Mouse (Mus musculus) urinary bladder, postnatal 14 days (tissue): ENCODE data around the gene Ndel1.

ENCODE experiments used
- DNase-seq: peaks from one replicate; pipeline ENCODE4 v3.0.0; 2021; ENCODE audit warnings: low spot score

Gene Ndel1

DNA sequence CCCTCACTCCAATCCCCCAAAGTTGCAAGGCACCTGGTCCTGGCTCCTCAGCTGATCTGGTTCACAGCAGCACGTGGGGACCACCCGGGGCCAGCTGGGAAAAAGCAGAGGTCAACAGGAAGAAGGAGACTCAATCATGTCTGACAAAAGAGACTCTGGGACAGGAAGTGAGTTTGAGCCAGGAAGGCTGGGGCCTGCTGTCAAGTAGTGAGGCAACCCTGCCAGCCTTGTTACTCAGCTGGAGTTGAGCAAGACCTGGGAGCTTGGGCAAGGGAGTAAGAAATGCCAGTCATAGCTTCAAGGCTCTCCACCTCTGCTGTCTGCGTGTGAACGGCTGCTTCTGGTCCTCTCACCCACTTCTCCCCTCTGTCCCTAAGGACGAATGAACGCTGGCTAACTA is at the start of gene Ndel1:
Ndel1 (minus strand) TSS at position 111 of the 400 bp plus-strand sequence.
- DNase-seq: peak; percentile 67

DNA sequence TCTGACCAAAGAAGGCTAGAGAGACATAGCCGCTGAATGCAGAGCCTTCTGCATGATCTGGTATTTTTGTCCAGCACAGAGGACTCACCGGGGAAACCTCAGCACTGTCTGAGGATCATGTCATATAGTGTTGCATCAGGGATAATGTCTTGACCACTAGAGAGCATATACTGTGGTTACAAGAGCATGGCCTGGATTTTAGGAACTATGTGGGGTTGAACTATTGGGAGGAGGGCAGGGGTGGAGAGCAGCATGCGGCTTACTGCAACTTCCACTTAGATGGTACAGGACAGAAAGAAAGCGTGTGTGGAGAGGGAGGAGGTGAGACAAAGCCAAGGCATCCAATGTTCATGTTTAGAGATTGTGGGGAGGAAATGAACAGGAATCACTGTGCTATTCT is 42.9 kb upstream of the Ndel1 start:
- no peak for DNase-seq

DNA sequence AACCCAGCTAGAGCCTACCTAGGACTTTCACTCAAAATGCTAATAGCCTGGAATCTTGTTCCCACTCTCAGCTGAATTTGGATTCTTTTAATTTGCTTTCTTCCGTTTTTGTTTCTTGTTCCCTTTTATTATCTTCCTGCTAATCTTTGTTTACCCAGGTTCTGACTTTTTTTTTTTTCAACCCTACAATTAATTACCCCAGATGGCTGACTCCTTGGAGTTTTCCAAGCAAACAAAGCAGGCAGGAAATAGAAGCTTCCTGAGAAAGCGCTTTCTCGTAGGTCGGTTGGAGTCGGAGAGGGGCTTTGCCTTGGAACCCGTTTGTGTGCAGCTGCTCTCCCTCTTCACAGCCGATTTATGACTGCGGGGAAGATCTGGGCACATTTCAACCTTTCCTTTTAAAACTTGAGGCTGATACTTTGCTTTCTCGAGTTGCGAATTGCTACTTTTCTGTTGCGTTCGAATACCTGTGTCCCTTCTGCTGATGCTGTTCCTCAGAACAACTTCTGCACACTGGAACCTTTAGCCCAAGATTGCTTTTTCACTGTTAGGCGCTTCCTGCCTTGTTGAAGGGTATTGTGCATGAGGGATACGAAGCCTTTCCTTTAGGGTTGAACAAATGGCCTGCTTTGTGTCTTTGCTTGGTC is 40.0 kb upstream of the Ndel1 start:
- DNase-seq: no peak

DNA sequence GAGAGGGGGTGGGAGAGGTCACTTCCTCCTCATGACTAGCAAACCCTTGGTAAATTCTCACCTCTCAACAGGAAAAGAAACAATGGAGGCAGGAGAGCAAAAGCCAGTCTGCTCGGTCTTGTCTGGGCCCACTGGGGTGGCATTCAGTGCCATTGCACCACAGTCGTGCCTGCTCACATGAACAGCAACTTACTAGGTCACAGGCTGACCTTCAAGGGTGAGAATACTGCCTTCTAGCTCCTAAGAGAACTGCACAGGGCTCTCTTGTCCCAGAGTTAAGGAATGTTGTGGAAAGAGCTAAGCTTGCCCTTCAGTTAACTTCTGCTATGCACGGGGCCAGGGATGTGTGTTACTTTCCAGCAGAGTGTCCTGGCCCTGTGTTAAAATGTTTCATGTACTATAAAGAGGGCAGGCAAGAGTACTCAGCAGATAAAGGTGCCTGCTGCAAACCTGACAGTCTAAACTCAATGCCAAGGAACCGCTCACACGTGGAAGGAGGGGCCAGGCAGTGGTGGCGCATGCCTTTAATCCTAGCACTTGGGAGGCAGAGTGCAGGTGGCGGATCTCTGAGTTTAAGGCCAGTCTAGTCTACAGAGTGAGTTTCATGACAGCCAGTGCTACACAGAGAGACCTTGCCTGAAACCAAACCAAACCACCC is 37.3 kb upstream of the Ndel1 start:
- no peak for DNase-seq

DNA sequence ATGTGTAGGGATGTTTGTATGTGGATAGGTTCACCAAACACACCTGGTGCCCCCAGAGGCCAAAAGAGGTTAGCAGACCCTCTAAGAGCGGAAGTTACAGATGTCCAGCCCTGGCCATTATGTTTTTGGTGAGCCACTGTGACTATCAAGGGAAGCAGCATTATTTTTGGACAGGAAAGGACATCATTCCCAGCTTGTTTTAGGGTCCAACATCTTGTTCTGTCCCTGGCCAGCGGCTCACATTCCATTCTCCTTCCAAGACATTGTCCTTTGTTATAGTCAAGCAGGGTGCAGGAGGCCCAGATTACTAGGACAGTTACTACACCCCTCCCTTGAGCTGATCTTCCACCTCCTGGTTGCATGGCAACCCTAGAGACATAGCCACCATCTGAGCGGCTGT is 35.6 kb upstream of the Ndel1 start:
- no peak for DNase-seq

DNA sequence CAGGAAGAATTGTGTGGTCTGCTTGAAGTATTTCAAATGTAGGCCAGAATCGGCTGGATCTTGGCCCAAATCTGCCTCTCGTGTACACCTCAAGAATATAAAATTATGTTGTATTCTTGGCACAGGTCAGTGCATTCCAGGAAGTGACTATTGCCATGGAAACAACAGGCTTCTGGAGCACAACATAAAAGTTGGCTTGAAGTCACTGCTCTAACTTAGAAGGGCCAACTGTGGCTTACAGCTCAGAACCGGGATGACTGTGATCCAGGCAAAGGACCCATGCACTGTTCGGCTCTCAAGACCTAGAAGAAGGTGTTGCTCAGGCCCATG is 34.8 kb upstream of the Ndel1 start:
- no peak for DNase-seq

DNA sequence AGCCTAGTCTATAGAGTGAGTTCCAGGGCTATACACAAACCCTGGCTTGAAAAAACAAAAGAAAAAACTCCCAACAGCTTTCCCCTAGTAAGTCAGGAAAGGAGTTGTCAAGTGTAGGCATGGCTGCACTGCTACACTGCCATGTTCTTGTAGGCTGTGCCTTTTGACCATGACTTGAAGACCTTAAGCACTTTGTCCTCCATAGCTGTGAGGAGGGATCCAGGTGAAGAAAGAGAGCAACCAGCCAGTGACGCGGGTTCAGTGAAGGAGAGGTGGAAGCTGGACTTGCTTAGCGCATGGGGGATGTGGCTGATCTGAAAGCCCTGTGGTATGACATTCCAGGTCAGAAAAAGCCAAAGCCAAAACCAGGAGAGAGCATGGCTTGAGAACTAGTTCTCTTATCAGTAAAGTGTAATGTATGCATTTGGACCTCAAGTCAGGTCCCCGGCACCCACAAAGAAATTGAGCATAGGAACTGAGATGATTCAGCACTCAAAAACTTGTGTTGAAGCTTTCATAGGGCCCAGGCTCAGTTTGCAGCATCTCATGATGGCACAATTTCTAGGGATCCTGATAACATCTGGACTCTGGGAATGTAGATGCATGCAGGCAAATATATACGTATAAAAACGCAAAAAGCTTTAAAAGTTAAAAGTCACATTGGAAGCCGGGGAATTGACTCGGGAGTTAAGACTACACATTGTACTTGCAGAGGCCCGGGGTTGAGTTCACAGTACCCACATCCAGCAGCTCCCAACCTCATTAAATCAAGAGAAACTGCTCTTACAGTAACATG is 34.2 kb upstream of the Ndel1 start:
- DNase-seq: no peak

DNA sequence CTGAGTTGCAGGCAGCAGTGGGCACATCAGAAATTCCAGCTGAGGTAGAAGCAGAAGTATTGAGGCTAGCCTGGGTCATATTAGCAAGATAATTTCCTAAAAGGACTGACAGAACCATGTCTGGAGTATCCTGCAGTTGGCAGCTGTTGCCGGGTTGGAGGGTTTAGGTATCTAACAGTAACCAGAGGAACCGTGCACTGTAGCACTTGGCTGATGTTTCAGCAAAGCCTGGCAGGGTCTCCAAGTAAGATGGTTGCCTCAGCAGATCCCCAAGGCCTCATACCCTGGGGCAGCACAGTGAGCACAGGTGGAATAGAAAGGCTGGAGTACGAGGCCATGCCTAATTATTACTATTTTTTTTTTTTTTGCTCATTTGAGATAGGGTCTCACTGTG is 33.5 kb upstream of the Ndel1 start:
- DNase-seq: no peak

DNA sequence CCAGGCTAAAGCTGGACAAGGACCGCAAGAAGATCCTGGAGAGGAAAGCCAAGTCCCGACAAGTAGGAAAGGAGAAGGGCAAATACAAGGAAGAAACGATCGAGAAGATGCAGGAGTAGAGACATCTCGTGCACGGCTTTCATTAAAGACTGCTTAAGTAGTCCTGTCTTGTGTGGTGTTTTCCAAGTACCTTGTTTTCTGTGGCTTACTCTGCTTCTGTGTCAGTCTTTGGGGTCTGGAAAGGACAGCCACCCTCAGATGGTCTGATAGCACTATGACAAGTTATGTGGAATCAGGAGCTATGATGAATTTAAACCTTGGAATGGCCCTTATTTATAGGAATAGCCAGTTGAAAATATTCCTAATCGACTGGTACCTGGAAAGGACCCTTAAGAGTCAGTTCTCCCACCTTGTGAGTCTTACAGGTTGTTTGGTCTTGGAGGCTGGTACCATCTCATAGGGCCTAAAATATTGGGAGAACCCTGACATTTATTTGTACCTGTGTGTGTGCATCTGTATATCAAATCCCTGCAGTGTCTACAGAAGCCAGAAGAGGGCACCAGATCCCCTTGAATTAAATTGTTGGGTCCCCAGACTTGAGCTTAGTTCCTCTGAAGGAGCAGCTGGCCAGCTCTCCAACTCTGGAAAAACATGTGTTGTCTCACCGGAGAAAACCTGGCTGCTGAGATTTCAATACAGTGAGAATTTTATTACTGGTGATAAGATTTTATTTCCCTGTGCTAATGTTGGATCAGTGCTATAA is 32.9 kb upstream of the Ndel1 start:
- DNase-seq: peak; percentile 77

DNA sequence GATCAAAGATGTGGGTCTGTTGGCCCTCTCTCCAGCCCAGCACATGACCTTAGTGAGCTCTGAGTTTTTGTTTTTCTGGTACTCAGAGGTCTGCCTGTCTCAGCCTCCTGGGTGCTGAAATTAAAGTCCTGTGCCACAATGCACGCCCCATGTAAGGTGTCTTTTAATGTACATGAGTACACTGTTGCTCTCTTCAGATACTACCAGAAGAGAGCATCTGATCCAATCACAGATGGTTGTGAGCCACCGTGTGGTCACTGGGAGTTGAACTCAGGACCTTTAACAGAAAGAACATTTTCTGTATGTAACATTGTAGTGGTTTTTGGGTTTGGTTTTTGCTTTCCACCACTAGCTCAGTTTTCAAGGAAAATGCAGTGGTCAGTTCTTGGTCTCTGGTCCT is 32.1 kb upstream of the Ndel1 start:
- no peak for DNase-seq

DNA sequence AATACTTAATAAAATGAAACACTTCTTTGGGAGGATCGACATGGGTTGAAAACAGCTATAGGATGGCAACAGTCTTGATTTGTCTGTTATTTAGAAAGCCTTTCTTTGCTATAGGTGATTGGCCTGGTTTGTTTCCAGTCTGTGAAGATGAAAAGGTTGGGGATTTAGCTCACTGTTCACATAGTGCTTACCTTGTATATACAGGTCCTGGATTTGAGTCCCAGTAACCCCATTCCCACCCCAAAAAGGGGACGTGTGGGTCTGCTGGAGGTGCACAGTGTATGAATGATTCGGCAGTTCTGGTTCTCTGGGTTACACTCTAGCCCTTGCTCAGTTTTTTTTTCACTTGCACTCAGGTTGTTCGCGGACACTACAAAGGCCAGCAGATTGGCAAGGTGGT is 31.2 kb upstream of the Ndel1 start:
- no peak for DNase-seq

DNA sequence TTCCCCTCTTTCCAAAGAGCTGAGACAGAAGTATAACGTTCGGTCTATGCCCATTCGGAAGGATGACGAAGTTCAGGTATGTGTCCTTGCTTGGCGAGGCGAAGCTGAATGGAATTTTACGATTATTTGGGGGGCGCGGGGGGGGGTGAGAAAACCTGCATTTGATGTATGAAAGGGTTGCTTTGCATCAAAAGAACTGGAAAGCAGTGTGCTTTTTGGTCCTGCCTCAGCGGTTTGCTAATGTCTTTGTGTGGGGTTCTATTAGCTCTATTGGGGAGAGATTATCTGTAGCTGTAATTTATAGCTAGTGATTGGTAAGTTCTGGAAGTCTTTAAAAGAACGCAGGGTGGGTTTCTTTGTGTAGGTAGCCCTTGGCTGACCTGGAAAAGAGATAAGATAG is 30.7 kb upstream of the Ndel1 start:
- DNase-seq: no peak

DNA sequence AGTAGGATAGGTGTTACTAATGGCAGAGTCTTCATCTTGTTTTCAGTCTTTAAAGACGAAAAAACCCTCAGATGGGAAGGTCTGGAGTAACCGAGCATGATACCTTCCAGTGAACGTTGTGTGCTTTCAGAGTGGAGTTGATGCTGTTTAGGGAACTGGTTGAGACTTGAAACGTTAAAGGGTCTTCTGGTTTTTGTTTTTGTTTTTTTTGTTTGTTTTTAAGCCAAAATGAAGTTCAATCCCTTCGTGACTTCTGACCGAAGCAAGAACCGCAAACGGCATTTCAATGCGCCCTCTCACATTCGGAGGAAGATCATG is 30.3 kb upstream of the Ndel1 start:
- no peak for DNase-seq

DNA sequence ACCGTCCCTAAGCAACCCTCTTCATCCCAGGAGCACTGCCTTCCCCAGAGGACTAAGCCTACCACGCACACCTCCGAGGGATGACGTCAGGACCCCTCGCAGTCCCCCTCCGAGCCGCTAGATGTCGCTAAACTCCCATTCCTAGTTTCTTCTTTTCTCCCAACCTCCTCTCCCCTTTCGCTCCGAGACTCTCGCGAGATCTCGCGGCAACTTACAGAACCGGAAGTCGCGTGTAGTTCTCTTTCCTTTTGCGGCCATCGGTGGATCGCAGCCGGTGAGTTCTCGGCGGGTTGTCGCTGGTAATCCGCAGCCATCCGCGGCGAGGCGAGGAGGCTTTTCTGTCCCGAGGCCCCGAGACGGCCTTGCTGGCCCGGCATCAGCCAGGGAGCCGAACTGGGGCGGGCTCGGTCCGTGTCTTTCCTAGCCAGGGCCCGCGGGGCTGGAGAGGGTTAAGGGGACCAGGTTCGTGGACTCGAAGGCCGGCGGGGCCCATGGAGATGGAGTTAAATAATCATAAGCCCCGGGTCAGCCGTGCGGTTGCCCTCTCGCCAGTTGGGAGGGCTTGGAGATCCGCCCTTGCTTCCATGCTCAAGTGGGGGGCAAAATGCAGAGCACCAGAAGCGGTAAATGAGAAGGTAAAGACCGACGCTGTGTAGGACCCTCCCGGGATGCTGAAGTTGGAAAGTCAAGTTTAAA is 29.8 kb upstream of the Ndel1 start, which contains the start of gene Rpl26:
Rpl26 (plus strand) TSS at position 233 of the 696 bp plus-strand sequence.
- DNase-seq: peak; percentile 99

DNA sequence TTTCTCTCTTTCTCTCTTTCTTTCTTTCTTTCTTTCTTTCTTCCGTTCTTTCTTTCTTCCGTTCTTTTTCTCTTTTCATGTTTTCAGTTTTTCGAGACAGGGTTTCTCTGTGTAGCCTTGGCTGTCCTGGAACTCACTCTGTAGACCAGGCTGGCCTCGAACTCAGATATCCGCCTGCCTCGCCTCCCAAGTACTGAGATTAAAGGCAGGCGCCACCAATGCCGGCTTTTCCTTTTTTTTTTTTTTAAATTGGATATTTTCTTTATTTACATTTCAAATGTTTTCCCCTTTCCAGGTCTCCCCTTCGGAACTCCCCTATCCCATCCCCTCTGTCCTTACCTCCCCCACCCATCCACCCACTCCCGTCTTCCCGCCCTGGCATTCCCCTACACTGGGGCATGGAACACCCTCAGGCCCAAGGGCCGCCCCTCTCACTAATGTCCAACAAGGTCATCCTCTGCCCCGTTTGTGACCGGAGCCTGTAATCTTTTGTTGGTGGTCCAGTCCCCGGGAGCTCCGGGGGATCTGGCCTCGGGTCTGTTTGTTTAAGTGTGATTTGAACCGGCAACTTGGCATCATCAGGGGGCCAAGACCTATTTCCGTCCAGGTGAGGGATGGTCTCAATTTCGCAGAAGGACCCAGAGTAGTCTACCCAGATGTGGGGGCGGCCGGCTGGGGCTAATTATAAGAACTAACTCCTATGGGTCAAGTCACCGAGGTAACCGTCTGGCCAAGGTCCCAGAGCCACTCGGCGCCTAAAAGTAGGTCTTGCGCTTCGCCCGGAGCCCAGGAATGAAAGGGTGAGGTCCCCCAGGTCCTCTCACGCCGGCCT is 29.1 kb upstream of the Ndel1 start:
- DNase-seq: no peak

DNA sequence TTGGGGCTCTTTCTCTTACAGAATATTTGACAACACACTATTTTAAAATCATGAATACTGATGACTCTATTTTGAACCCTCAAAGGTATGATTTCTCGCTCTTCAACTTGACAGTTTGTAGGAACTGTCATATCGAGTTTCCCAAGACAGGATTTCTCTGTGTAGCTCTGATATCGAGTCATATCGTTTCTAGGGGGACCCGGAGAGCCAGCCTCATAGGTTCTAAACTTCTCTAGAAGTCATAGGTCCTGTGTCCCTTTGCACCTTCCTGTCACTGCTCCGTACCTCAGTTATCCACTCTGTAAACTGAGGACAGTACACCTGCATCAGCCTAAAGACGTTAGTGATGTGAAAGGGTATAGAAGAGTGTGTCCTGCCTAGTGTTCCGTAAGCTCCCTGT is 28.2 kb upstream of the Ndel1 start:
- no peak for DNase-seq

DNA sequence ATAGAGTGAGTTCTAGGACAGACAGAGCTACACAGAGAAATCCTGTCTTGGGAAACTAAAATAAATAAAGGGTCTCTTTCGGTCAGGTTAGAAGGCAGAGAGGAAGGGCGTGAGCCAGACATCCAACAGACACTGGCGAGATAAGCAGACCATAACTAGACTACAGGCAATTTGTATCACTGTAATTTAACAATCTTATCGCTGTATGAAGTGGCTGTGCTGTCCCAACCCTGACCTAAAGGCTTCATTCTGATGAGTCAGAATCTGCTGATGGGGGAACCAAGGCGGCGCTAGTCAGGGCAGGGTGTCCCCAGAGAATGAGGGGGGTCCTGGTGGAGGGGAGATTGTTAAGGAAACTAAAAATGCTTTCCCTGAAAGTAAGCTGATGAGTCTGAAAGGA is 27.1 kb upstream of the Ndel1 start:
- no peak for DNase-seq

DNA sequence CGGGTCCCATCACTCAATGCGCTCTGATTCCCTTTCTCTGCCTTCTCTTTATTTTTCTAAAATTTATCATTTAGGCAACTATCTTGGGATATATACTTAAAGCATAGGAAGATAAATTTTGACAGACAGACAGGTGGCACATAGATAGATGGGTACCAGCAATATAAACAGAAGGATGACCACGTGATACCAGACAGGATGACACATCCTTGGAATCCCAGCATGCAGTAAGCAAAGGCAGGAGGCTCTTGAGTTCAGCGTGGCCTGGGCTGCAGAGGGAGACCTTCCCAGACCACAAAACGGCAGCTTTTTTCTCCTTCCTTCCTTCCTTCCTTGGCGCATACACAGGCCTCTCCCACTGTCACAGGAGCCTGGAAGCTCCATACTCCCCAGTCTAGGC is 26.2 kb upstream of the Ndel1 start:
- DNase-seq: no peak

DNA sequence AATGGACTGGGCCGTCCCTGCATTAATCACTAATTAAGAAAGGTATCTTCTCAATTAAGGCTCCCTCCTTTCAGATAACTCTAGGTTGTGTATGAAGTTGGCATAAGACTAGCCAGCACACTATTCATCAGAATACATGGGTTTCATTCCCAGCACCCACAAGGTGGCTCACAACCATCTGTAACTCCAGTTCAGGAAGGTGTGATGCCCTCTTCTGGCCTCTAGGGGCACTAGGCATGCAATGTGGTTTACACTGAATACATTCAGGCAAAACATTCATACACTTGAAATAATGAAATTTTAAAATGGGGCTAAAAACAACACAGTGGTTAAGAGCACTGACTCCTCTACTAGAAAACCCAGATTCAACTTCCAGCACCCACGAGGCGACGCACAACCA is 25.5 kb upstream of the Ndel1 start:
- peak; percentile 24 for DNase-seq

DNA sequence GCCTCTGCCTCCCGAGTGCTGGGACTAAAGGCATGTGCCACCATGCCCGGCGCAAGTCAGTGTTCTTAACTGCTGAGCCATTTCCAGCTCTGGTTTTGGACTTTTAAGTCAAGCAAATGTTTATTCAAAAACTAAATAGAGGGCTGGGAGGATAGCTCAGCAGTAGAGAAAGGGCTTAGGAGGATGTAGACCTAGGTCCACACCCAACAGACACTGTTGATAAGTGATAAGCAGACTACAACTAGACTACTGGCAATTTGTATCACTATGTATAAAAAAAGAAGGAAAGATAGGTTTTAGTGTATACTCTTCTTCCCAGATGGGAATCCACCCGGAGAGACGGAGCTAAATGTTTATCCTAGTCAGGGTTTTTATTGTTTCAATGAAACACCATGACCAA is 24.6 kb upstream of the Ndel1 start:
- DNase-seq: no peak

DNA sequence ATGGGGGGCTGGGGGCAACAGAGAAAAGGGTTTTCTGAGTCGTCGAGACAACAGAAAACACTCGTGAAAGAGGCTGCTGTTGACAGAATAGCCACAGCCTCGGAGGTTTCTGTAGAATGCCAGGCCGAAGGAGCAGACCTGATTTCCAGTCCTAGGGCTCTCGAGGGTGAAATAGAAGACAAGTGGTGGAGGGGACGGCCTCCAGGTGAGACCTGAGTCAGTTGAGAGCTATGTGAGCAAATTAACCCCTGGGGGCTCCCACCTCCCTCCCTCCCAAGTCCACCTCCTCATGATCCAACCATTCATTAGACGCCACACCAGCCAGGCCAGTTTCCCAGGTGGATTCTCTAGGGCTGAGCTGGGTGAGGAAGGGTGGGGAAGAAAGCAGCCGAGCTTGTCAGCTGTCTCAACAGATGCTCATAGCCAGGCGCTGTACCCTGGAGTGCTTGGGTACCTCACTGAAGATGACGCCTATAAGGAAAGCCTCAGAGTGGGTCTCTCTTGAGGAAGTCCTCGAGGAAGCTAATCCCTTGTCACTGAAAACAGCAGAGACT is 22.3 kb upstream of the Ndel1 start:
- DNase-seq: no peak
